Mouse (Mus musculus) ES-E14 (cell line): ENCODE data around the gene Dnaic2.

Experiments used
- CHD2 ChIP-seq: IDR thresholded peaks from 2 replicates; pipeline ENCODE4 v1.6.1; 2014; ENCODE audit warnings: mild to moderate bottlenecking, low read depth, low read length, inconsistent platforms
- HCFC1 ChIP-seq: IDR thresholded peaks from 2 replicates; pipeline ENCODE4 v1.6.1; 2012; ENCODE audit warnings: low read length, inconsistent platforms, borderline replicate concordance; ENCODE audit not compliant: insufficient read depth
- MAFK ChIP-seq: IDR thresholded peaks from 2 replicates; pipeline ENCODE4 v1.6.1; 2014; ENCODE audit warnings: mild to moderate bottlenecking, low read depth, low read length, inconsistent platforms; ENCODE audit not compliant: insufficient read depth
- ZC3H11A ChIP-seq: IDR thresholded peaks from 2 replicates; pipeline ENCODE4 v1.6.1; 2012; ENCODE audit warnings: low read depth, mild to moderate bottlenecking, inconsistent platforms, low read length, borderline replicate concordance
- ZNF384 ChIP-seq: IDR thresholded peaks from 2 replicates; pipeline ENCODE4 v1.6.1; 2012; ENCODE audit warnings: low read depth, low read length, inconsistent platforms

- TF ChIP-seq CHD2 (no peak), ZNF384 (no peak), ZC3H11A (no peak), HCFC1 (no peak), MAFK (no peak)
Observed at GRCm38 (mm10) chr11:114727826-114728186, 598 bp downstream of the Dnaic2 start.
